ENCODE assay signal across 23 mouse cellular contexts in the genomic region with DNA sequence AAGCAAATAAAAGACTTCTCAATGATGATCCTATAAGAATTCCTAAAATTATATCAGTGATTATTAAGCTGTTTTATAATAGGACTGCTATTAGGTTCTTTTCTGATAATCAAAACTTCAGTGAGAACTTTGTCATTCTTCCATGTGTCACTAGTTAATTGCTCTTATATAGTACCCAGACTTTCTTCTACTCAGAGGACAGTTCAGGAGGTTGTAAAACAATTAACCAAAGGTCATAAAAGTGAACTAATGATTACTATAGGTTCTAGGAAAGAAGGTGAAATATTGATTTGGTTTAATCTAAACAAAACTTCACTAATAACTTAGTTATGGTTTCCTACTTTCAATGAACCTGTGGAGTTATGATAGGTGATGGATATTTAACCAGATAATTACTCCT.
"Had no signal": no experiment of that assay in that cellular context is flagged by ENCODE, and none has a peak within 500 bp of the region (broad histone marks: within the 10 kb centered on the region; RNA-seq: fewer than 3 reads in every experiment).

No protein-coding gene starts in this region.

- H3K4me3 ChIP-seq: limb, embryonic 10.5 days; limb, embryonic 12.5 days; limb, embryonic 13.5 days; limb, embryonic 15.5 days; liver, embryonic 12.5 days; liver, embryonic 13.5 days; liver, embryonic 15.5 days; lung, embryonic 15.5 days; megakaryocyte, embryonic 14.5 days; midbrain, embryonic 10.5 days; midbrain, embryonic 12.5 days; midbrain, embryonic 13.5 days; midbrain, embryonic 15.5 days; myocyte; neural tube, embryonic 12.5 days had no signal

- ATAC-seq: liver, embryonic 12.5 days; liver, postnatal 0 days; lung, postnatal 0 days; midbrain, embryonic 13.5 days; midbrain, embryonic 15.5 days; midbrain, embryonic 16.5 days had no signal

- H3K4me1 ChIP-seq: limb, embryonic 10.5 days; limb, embryonic 12.5 days; limb, embryonic 13.5 days; limb, embryonic 15.5 days; liver, embryonic 12.5 days; liver, embryonic 13.5 days; liver, embryonic 15.5 days; lung, embryonic 15.5 days; megakaryocyte, embryonic 14.5 days; midbrain, embryonic 10.5 days; midbrain, embryonic 12.5 days; midbrain, embryonic 13.5 days; midbrain, embryonic 15.5 days; neural tube, embryonic 12.5 days had no signal

- H3K9ac ChIP-seq: limb, embryonic 12.5 days; limb, embryonic 13.5 days; limb, embryonic 15.5 days; liver, embryonic 12.5 days; liver, embryonic 13.5 days; liver, embryonic 14.5 days; liver, embryonic 15.5 days; liver, postnatal 0 days; lung, embryonic 14.5 days; lung, embryonic 15.5 days; midbrain, embryonic 12.5 days; midbrain, embryonic 13.5 days; midbrain, embryonic 15.5 days; neural tube, embryonic 12.5 days had no signal

- H3K9me3 ChIP-seq: limb, embryonic 10.5 days; limb, embryonic 12.5 days; limb, embryonic 13.5 days; limb, embryonic 15.5 days; liver, embryonic 12.5 days; liver, embryonic 13.5 days; liver, embryonic 15.5 days; lung, embryonic 15.5 days; megakaryocyte, embryonic 14.5 days; midbrain, embryonic 10.5 days; midbrain, embryonic 12.5 days; midbrain, embryonic 13.5 days; midbrain, embryonic 15.5 days; neural tube, embryonic 12.5 days had no signal

- H3K27me3 ChIP-seq: limb, embryonic 12.5 days; limb, embryonic 13.5 days; limb, embryonic 15.5 days; liver, embryonic 12.5 days; liver, embryonic 13.5 days; liver, embryonic 15.5 days; lung, embryonic 15.5 days; megakaryocyte, embryonic 14.5 days; midbrain, embryonic 12.5 days; midbrain, embryonic 13.5 days; midbrain, embryonic 15.5 days; neural tube, embryonic 12.5 days had no signal

- H3K27ac ChIP-seq: limb, embryonic 10.5 days; limb, embryonic 12.5 days; limb, embryonic 13.5 days; limb, embryonic 15.5 days; liver, embryonic 12.5 days; liver, embryonic 13.5 days; liver, embryonic 14.5 days; liver, embryonic 15.5 days; lung, embryonic 15.5 days; macrophage; midbrain, embryonic 10.5 days; midbrain, embryonic 12.5 days; midbrain, embryonic 13.5 days; midbrain, embryonic 15.5 days; neural tube, embryonic 12.5 days had no signal

- H3K36me3 ChIP-seq: limb, embryonic 10.5 days; limb, embryonic 12.5 days; limb, embryonic 13.5 days; limb, embryonic 15.5 days; liver, embryonic 12.5 days; liver, embryonic 13.5 days; liver, embryonic 15.5 days; lung, embryonic 15.5 days; midbrain, embryonic 10.5 days; midbrain, embryonic 12.5 days; midbrain, embryonic 13.5 days; midbrain, embryonic 15.5 days; neural tube, embryonic 12.5 days had no signal

- H3K4me2 ChIP-seq: limb, embryonic 12.5 days; limb, embryonic 13.5 days; limb, embryonic 15.5 days; liver, embryonic 11.5 days; liver, embryonic 12.5 days; liver, embryonic 13.5 days; liver, embryonic 15.5 days; lung, embryonic 14.5 days; lung, embryonic 15.5 days; midbrain, embryonic 11.5 days; midbrain, embryonic 12.5 days; midbrain, embryonic 13.5 days; midbrain, embryonic 15.5 days; neural tube, embryonic 12.5 days had no signal
